Mouse (Mus musculus): ENCODE measurements around the gene Nav2. TPM values are rescaled to one million over a fixed set of nuclear protein-coding genes. Genes with fewer than 3 reads are reported as not detected.

The Nav2 gene
- polyA plus RNA-seq, 1 experiment from 2014 or later = 36.1 TPM

DNA sequence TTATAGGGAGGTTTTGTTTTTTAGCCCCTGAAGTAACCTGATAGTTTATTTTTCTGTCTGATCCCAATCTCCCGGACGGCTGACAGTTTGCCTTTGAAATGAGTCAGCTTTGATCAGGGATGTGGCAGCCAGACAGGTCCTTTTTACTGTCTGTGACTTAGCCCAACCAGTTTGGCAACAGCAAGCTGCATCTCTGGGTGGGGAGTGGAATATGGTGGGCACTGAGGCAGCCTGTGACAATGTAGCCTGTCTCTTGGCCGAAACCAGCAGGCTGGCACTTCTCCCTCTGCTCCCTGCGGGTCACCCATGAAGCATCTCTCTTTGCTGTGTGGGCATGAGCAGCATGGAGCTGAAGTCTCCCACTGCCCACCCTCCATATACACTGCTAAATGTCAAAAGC, 421.7 kb downstream of the Nav2 start:
- peaks cover 4% of the 10 kb centered on the region for H3K4me1 ChIP-seq (replicated peaks; ENCODE audit: control insufficient read depth, insufficient read depth, low read length)
- H3K9ac ChIP-seq (ENCODE audit: low read depth, low read length) = no peak overlapping the region
- H3K27me3 ChIP-seq (ENCODE audit: control insufficient read depth, insufficient read depth, low read length) = no peaks in the 10 kb centered on the region
- H3K4me3 ChIP-seq (ENCODE audit: low read depth, low read length) = no peak overlapping the region
- no peaks in the 10 kb centered on the region for H3K9me3 ChIP-seq (ENCODE audit: control insufficient read depth, low read length)
- WGBS = 60% methylated on average over 4 of the region's 4 CpGs
- H3K27ac ChIP-seq (ENCODE audit: low read depth, low read length) = no peak overlapping the region
- DNase-seq (ENCODE audit: low spot score) (no peak), ATAC-seq (ENCODE audit: low FRiP score) (no peak)
- H3K4me2 ChIP-seq (replicated peaks; ENCODE audit: low read depth, low read length) = no peak overlapping the region
- H3K36me3 ChIP-seq (ENCODE audit: control insufficient read depth, insufficient read depth, low read length) = no peaks in the 10 kb centered on the region

DNA sequence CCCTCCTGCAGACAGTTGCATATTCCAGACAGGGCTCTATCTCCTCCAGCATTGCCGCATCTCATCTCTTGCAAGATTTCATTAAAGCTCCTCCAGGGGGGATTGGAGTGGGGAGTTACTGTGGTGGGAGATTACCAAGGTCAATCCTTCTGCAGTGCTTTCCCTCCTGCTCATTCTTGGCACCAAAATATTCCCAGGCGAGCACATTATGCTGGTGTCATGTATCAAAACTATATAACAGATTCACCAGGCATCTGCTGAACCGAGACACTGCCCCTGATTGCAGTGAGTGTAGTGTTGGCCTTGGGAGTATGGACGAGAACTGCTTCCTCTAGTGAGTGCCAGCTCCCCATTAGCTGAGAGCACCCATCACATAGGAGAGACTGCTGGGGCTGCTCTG, 423.4 kb downstream of the Nav2 start:
- Histone ChIP-seq H3K9me3 (ENCODE audit: control insufficient read depth, low read length) (no peaks in the 10 kb centered on the region), H3K4me3 (ENCODE audit: low read depth, low read length) (no peak overlapping the region), H3K27ac (ENCODE audit: low read depth, low read length) (no peak overlapping the region), H3K36me3 (ENCODE audit: control insufficient read depth, insufficient read depth, low read length) (no peaks in the 10 kb centered on the region), H3K4me2 (replicated peaks; ENCODE audit: low read depth, low read length) (no peak overlapping the region), H3K9ac (ENCODE audit: low read depth, low read length) (no peak overlapping the region), H3K27me3 (ENCODE audit: control insufficient read depth, insufficient read depth, low read length) (no peaks in the 10 kb centered on the region), H3K4me1 (replicated peaks; ENCODE audit: control insufficient read depth, insufficient read depth, low read length) (peaks cover 5% of the 10 kb centered on the region)
- ATAC-seq (ENCODE audit: low FRiP score) (no peak), DNase-seq (ENCODE audit: low spot score) (no peak)
- WGBS = 72% methylated on average over 4 of the region's 4 CpGs

DNA sequence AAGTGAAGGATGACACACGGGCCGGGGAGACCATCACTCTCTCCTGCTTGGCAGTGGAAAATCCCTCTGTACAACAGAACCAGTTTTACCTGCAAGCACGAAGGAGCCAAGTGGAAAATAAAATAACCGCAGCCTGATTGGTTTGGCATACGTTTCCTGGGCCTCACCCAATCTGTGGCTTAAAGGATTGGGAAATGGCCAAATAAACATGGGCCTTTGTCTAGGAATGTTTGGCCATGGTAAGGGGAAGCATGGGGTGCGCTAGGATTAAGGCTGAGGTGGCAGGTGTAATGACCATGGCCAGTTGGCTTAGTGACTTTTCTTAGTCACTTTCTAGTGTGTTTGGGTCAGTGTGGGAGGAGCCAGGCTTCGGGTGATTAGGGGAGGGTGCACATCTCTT, 424.1 kb downstream of the Nav2 start:
- H3K4me3 ChIP-seq (ENCODE audit: low read depth, low read length) = no peak overlapping the region
- no peak overlapping the region for H3K27ac ChIP-seq (ENCODE audit: low read depth, low read length)
- no peak overlapping the region for H3K9ac ChIP-seq (ENCODE audit: low read depth, low read length)
- 86% methylated on average over 7 of the region's 7 CpGs for WGBS
- H3K9me3 ChIP-seq (ENCODE audit: control insufficient read depth, low read length) = no peaks in the 10 kb centered on the region
- DNase-seq (ENCODE audit: low spot score) (no peak), ATAC-seq (ENCODE audit: low FRiP score) (no peak)
- no peaks in the 10 kb centered on the region for H3K36me3 ChIP-seq (ENCODE audit: control insufficient read depth, insufficient read depth, low read length)
- no peak overlapping the region for H3K4me2 ChIP-seq (replicated peaks; ENCODE audit: low read depth, low read length)
- no peaks in the 10 kb centered on the region for H3K27me3 ChIP-seq (ENCODE audit: control insufficient read depth, insufficient read depth, low read length)
- H3K4me1 ChIP-seq (replicated peaks; ENCODE audit: control insufficient read depth, insufficient read depth, low read length) = peaks cover 5% of the 10 kb centered on the region

DNA sequence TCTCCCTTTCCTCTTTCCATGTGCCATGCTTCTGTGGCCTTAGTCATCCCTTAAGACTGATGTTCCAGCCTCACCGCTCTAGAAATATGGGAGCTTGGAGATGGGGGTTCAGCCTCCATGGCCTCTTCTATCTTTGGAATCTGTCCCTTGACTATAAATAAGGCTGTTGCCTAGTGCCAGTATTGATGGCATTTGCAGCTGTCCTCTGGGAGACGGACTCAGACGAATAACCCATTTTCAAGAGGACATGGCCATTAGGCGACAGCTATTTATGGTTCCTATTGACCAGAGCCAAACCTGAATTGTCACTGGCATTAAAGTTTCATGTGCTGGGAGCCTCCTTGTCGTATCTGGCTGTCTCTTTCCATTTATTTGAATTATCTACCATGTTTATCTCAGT, 425.6 kb downstream of the Nav2 start:
- no peak overlapping the region for H3K4me3 ChIP-seq (ENCODE audit: low read depth, low read length)
- H3K4me1 ChIP-seq (replicated peaks; ENCODE audit: control insufficient read depth, insufficient read depth, low read length) = peaks cover 5% of the 10 kb centered on the region
- H3K9ac ChIP-seq (ENCODE audit: low read depth, low read length) = no peak overlapping the region
- DNase-seq (ENCODE audit: low spot score) (no peak), ATAC-seq (ENCODE audit: low FRiP score) (no peak)
- H3K27me3 ChIP-seq (ENCODE audit: control insufficient read depth, insufficient read depth, low read length) = no peaks in the 10 kb centered on the region
- WGBS = 32% methylated on average over 5 of the region's 5 CpGs
- H3K36me3 ChIP-seq (ENCODE audit: control insufficient read depth, insufficient read depth, low read length) = no peaks in the 10 kb centered on the region
- no peaks in the 10 kb centered on the region for H3K9me3 ChIP-seq (ENCODE audit: control insufficient read depth, low read length)
- H3K4me2 ChIP-seq (replicated peaks; ENCODE audit: low read depth, low read length) = no peak overlapping the region
- H3K27ac ChIP-seq (ENCODE audit: low read depth, low read length) = no peak overlapping the region

DNA sequence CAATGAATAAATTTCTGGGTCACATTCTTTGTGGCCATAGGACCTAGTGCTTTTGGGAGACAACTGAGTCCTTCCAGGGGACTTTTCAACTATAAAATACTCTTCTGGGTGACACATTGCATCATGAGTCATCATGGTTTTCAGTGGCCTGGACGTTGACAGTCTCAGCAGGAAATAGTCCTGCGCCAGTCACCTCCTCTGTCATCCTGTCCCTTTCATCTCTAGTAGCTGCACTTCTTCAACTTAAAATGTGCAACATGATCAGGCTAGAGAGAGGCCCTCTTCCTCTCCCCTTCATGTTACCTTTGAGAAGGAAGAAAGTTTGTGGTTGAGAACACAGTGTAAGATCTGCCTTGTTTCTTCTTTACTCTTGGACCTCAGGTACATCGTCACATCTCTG, 426.5 kb downstream of the Nav2 start:
- Histone ChIP-seq H3K36me3 (ENCODE audit: control insufficient read depth, insufficient read depth, low read length) (no peaks in the 10 kb centered on the region), H3K27me3 (ENCODE audit: control insufficient read depth, insufficient read depth, low read length) (no peaks in the 10 kb centered on the region), H3K4me2 (replicated peaks; ENCODE audit: low read depth, low read length) (no peak overlapping the region), H3K9ac (ENCODE audit: low read depth, low read length) (no peak overlapping the region), H3K4me3 (ENCODE audit: low read depth, low read length) (no peak overlapping the region), H3K4me1 (replicated peaks; ENCODE audit: control insufficient read depth, insufficient read depth, low read length) (peaks cover 5% of the 10 kb centered on the region), H3K27ac (ENCODE audit: low read depth, low read length) (no peak overlapping the region), H3K9me3 (ENCODE audit: control insufficient read depth, low read length) (no peaks in the 10 kb centered on the region)
- no peak for DNase-seq (ENCODE audit: low spot score)
- 61% methylated on average over 3 of the region's 3 CpGs for WGBS
- no peak for ATAC-seq (ENCODE audit: low FRiP score)

DNA sequence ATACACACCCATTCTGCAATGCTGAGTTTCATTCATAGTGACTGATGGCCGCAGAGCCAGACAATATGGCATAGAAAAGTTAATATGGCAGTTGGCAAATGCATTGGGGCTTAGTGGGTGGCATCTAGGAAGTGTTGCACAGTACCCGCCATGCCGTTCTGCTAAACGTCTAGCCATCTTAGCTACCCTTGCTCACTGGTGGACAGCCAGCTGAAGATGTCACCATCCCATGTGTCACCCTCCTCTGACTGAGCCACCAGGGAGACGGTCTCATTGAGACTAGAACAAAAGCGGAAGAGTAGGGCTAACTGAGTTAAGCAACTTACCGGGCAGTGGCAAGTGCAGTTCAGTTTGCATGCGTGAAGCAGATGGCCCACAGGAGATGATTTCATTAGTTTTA, 428.2 kb downstream of the Nav2 start:
- H3K27me3 ChIP-seq (ENCODE audit: control insufficient read depth, insufficient read depth, low read length) = no peaks in the 10 kb centered on the region
- H3K9me3 ChIP-seq (ENCODE audit: control insufficient read depth, low read length) = no peaks in the 10 kb centered on the region
- H3K4me3 ChIP-seq (ENCODE audit: low read depth, low read length) = no peak overlapping the region
- ATAC-seq (ENCODE audit: low FRiP score) (no peak), DNase-seq (ENCODE audit: low spot score) (no peak)
- H3K4me2 ChIP-seq (replicated peaks; ENCODE audit: low read depth, low read length) = no peak overlapping the region
- no peaks in the 10 kb centered on the region for H3K36me3 ChIP-seq (ENCODE audit: control insufficient read depth, insufficient read depth, low read length)
- no peak overlapping the region for H3K9ac ChIP-seq (ENCODE audit: low read depth, low read length)
- peaks cover 7% of the 10 kb centered on the region for H3K4me1 ChIP-seq (replicated peaks; ENCODE audit: control insufficient read depth, insufficient read depth, low read length)
- H3K27ac ChIP-seq (ENCODE audit: low read depth, low read length) = no peak overlapping the region
- 74% methylated on average over 8 of the region's 8 CpGs for WGBS

DNA sequence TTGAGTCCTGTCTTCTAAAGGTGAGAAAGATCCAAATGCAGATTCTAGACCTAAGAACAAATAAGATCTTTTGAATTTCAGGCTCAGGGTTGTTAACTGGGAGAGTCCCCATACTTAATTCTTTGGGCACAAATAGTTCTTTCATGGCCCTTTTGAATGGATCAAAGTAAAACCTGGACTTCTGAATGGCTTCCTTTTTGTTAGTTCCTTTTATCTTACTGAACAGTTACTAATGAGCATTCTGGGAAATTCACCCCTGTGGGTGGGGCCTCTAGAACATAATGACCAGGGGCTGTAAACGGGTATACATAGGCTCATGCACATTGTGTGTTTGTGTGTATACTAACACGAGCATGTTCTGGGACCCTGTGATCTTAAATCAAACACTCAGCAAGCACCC, 429.2 kb downstream of the Nav2 start:
- no peak overlapping the region for H3K4me3 ChIP-seq (ENCODE audit: low read depth, low read length)
- no peak overlapping the region for H3K4me2 ChIP-seq (replicated peaks; ENCODE audit: low read depth, low read length)
- no peak overlapping the region for H3K9ac ChIP-seq (ENCODE audit: low read depth, low read length)
- ATAC-seq (ENCODE audit: low FRiP score) = no peak
- DNase-seq (ENCODE audit: low spot score) = no peak
- peaks cover 12% of the 10 kb centered on the region for H3K4me1 ChIP-seq (replicated peaks; ENCODE audit: control insufficient read depth, insufficient read depth, low read length)
- WGBS = 17% methylated on average over 2 of the region's 2 CpGs
- H3K36me3 ChIP-seq (ENCODE audit: control insufficient read depth, insufficient read depth, low read length) = no peaks in the 10 kb centered on the region
- H3K27me3 ChIP-seq (ENCODE audit: control insufficient read depth, insufficient read depth, low read length) = no peaks in the 10 kb centered on the region
- H3K27ac ChIP-seq (ENCODE audit: low read depth, low read length) = no peak overlapping the region
- H3K9me3 ChIP-seq (ENCODE audit: control insufficient read depth, low read length) = no peaks in the 10 kb centered on the region

DNA sequence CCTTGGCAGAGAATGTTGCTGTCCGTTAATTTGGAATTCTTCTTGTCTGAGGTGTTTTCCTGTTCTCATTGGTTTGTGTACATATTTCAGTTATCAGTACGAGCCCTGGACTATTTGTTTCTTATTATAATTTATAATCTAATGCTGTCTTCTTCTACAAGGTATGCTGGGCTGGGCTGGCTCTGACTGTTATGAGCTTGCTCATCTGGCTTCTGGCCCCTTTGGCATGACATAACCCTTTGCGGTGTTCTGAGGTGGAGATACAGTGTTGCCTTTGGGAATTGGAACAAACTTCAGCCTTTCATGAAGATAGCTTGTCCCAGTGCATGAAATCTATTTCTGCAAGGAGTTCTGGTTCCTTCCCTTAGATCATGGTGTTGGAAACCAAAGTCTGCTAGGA, 431.4 kb downstream of the Nav2 start:
- WGBS = 90% methylated on average over 3 of the region's 3 CpGs
- H3K9ac ChIP-seq (ENCODE audit: low read depth, low read length) = no peak overlapping the region

DNA sequence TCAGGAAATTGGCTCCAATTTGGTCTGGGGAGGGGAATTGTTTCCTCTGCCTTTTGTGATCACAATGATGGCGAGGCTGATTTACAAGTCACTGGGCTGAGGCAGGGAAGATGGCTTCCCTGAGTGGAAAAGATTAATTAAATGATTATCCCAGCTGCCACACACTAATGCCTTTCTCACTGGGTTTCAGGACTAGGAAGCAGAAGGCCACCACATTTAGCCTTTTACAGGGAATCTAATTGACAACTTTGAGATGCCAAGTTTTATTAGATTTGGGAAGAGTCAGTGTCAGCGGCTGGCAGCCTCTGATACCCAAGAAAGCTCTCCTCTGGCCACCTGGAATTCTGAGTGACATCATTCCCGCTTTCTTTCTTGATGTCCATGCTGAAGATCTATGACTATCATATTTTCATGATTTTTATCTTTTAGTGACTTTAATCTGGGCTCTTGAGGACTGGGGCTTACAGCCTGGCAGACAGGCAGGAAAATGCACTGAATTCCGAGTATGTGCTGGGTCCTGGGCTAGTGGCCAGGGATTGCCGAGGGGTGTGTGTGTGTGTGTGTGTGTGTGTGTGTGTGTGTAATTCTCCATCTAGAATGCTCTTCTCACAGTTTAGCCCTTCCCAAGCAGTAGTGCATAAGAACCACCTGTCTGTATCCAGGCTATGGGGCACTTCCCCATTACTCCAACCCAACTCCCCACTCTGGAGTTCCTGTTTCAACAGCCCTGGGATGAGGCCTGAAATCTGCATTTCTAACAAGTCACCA, 432.8 kb downstream of the Nav2 start:
- Histone ChIP-seq H3K9me3 (ENCODE audit: control insufficient read depth, low read length) (no peaks in the 10 kb centered on the region), H3K27me3 (ENCODE audit: control insufficient read depth, insufficient read depth, low read length) (0 out of 2 replicates have a peak, but pooled peaks cover 1% of the 10 kb centered on the region), H3K4me3 (ENCODE audit: low read depth, low read length) (no peak overlapping the region), H3K4me2 (replicated peaks; ENCODE audit: low read depth, low read length) (no peak overlapping the region), H3K4me1 (replicated peaks; ENCODE audit: control insufficient read depth, insufficient read depth, low read length) (peaks cover 18% of the 10 kb centered on the region), H3K27ac (ENCODE audit: low read depth, low read length) (peak overlapping the region; percentile 64), H3K9ac (ENCODE audit: low read depth, low read length) (no peak overlapping the region), H3K36me3 (ENCODE audit: control insufficient read depth, insufficient read depth, low read length) (no peaks in the 10 kb centered on the region)
- WGBS = 40% methylated on average over 5 of the region's 5 CpGs
- DNase-seq (ENCODE audit: low spot score) = no peak
- ATAC-seq (ENCODE audit: low FRiP score) = peak; percentile 41

More for the DNA sequence above, 431.4 kb downstream of the Nav2 start:
- DNase-seq (ENCODE audit: low spot score) = no peak
- no peak overlapping the region for H3K4me2 ChIP-seq (replicated peaks; ENCODE audit: low read depth, low read length)
- no peaks in the 10 kb centered on the region for H3K36me3 ChIP-seq (ENCODE audit: control insufficient read depth, insufficient read depth, low read length)
- H3K4me3 ChIP-seq (ENCODE audit: low read depth, low read length) = no peak overlapping the region
- H3K27me3 ChIP-seq (ENCODE audit: control insufficient read depth, insufficient read depth, low read length) = no peaks in the 10 kb centered on the region
- H3K27ac ChIP-seq (ENCODE audit: low read depth, low read length) = no peak overlapping the region
- H3K4me1 ChIP-seq (replicated peaks; ENCODE audit: control insufficient read depth, insufficient read depth, low read length) = peaks cover 18% of the 10 kb centered on the region
- no peak for ATAC-seq (ENCODE audit: low FRiP score)
- no peaks in the 10 kb centered on the region for H3K9me3 ChIP-seq (ENCODE audit: control insufficient read depth, low read length)

Data from hindbrain, embryonic 11.5 days (tissue).